Mouse (Mus musculus) CH12.LX (cell line): ENCODE measurements at regions not wholly inside any gene's neighbourhood (a gene's known extent, or its start where the extent isn't known, plus 50 kb on each side); places are given as distances from the start of the nearest gene placed in this dataset.

Experiments
- DNase-seq: peaks from one replicate; pipeline ENCODE4 v3.0.0-alpha.2; 2013; ENCODE audit errors: extremely low read depth
- H3K27ac ChIP-seq: 2 replicates; pipeline ENCODE4 v1.5.1; 2012; ENCODE audit warnings: low read depth, mild to moderate bottlenecking, control low read depth, moderate library complexity; ENCODE audit not compliant: insufficient read depth
- H3K27me3 ChIP-seq: replicated peaks from 2 replicates; pipeline ENCODE3; 2012; ENCODE audit warnings: inconsistent platforms
- H3K36me3 ChIP-seq, 2 experiments: replicated peaks in 1 of 2; 2 replicates each; pipeline versions ENCODE3 to v1.6.1; 2012; ENCODE audit warnings: inconsistent platforms in 1 of 2, low read length in 1 of 2, mild to moderate bottlenecking in 1 of 2, mixed read lengths in 1 of 2, moderate library complexity in 1 of 2; ENCODE audit not compliant: control insufficient read depth in 1 of 2, insufficient read depth in 1 of 2
- H3K4me1 ChIP-seq, 2 experiments: 2 replicates each; pipeline ENCODE4 v1.6.1; 2012; ENCODE audit warnings: inconsistent platforms in 1 of 2, moderate library complexity in 1 of 2; ENCODE audit not compliant: insufficient read depth in 2 of 2, control insufficient read depth in 1 of 2
- H3K4me2 ChIP-seq: 2 replicates; pipeline ENCODE4 v1.6.1; 2012; ENCODE audit warnings: low read depth, mild to moderate bottlenecking, control low read depth; ENCODE audit not compliant: poor library complexity, insufficient read depth, severe bottlenecking
- H3K4me3 ChIP-seq, 3 experiments: fragments of 150-350 bp in 1 of 3; sonication (generic) in 1 of 3; replicated peaks in 1 of 3; 2 replicates each; pipeline versions ENCODE3 to v1.5.1; 2011 to 2012; ENCODE audit warnings: low read depth in 2 of 3, low read length in 2 of 3, mild to moderate bottlenecking in 2 of 3, moderate library complexity in 2 of 3, control low read depth in 1 of 3, improper control_type of control experiment in 1 of 3, inconsistent platforms in 1 of 3, mixed read lengths in 1 of 3; ENCODE audit not compliant: poor library complexity in 1 of 3
- H3K79me2 ChIP-seq: replicated peaks from 2 replicates; pipeline ENCODE4 v1.6.1; 2012; ENCODE audit warnings: mild to moderate bottlenecking, moderate library complexity; ENCODE audit not compliant: control insufficient read depth, poor library complexity, insufficient read depth, severe bottlenecking; ENCODE audit errors: extremely low read depth
- H3K9ac ChIP-seq: 2 replicates; pipeline ENCODE4 v1.6.1; 2012; ENCODE audit warnings: low read depth, mild to moderate bottlenecking, control low read depth, moderate library complexity; ENCODE audit not compliant: insufficient read depth
- H3K9me3 ChIP-seq: replicated peaks from 2 replicates; pipeline ENCODE3; 2012; ENCODE audit warnings: low read length, inconsistent platforms, mixed read lengths
- BHLHE40 ChIP-seq: IDR thresholded peaks from 2 replicates; pipeline ENCODE4 v1.6.1; 2011; ENCODE audit warnings: mild to moderate bottlenecking, low read depth, low read length, improper control_type of control experiment
- CHD1 ChIP-seq: IDR thresholded peaks from 2 replicates; pipeline ENCODE4 v1.6.1; 2012; ENCODE audit warnings: low read depth, low read length, improper control_type of control experiment, inconsistent platforms
- CHD2 ChIP-seq: IDR thresholded peaks from 2 replicates; pipeline ENCODE4 v1.6.1; 2011; ENCODE audit warnings: low read length, improper control_type of control experiment
- CTCF ChIP-seq, 2 experiments: IDR thresholded peaks in 1 of 2; conservative IDR thresholded peaks in 1 of 2; 2 replicates each; pipeline ENCODE4 v1.5.1; 2011 to 2012; ENCODE audit warnings: low read depth in 2 of 2, low read length in 2 of 2, improper control_type of control experiment in 1 of 2, inconsistent platforms in 1 of 2, mild to moderate bottlenecking in 1 of 2, moderate library complexity in 1 of 2
- E2F4 ChIP-seq: IDR thresholded peaks from 2 replicates; pipeline ENCODE4 v1.6.1; 2011; ENCODE audit warnings: low read depth, low read length, improper control_type of control experiment; ENCODE audit not compliant: insufficient replicate concordance
- ELF1 ChIP-seq: IDR thresholded peaks from 2 replicates; pipeline ENCODE4 v1.6.1; 2014; ENCODE audit warnings: low read depth, mild to moderate bottlenecking, inconsistent platforms, low read length, improper control_type of control experiment
- ETS1 ChIP-seq: conservative IDR thresholded peaks from 2 replicates; pipeline ENCODE4 v1.6.1; 2012; ENCODE audit warnings: low read depth, mild to moderate bottlenecking, inconsistent platforms, low read length, improper control_type of control experiment, moderate library complexity
- IRF4 ChIP-seq: IDR thresholded peaks from 2 replicates; pipeline ENCODE4 v1.6.1; 2014; ENCODE audit warnings: low read depth, mild to moderate bottlenecking, inconsistent platforms, low read length, improper control_type of control experiment
- JUN ChIP-seq: IDR thresholded peaks from 2 replicates; pipeline ENCODE4 v1.6.1; 2011; ENCODE audit warnings: low read depth, mild to moderate bottlenecking, low read length, improper control_type of control experiment, moderate library complexity; ENCODE audit not compliant: insufficient read depth
- JUND ChIP-seq: conservative IDR thresholded peaks from 2 replicates; pipeline ENCODE4 v1.6.1; 2011; ENCODE audit warnings: low read depth, low read length, improper control_type of control experiment
- KAT2A ChIP-seq: IDR thresholded peaks from 2 replicates; pipeline ENCODE4 v1.6.1; 2012; ENCODE audit warnings: low read length, improper control_type of control experiment, inconsistent platforms; ENCODE audit not compliant: insufficient replicate concordance
- MAFK ChIP-seq: IDR thresholded peaks from 2 replicates; pipeline ENCODE4 v1.6.1; 2011; ENCODE audit warnings: low read length, improper control_type of control experiment; ENCODE audit not compliant: insufficient replicate concordance
- MAX ChIP-seq: IDR thresholded peaks from 2 replicates; pipeline ENCODE4 v1.6.1; 2011; ENCODE audit warnings: low read length, improper control_type of control experiment
- MAZ ChIP-seq: IDR thresholded peaks from 2 replicates; pipeline ENCODE4 v1.6.1; 2012; ENCODE audit warnings: low read depth, mild to moderate bottlenecking, inconsistent platforms, low read length, improper control_type of control experiment, moderate library complexity
- MEF2A ChIP-seq: IDR thresholded peaks from 2 replicates; pipeline ENCODE4 v1.6.1; 2014; ENCODE audit warnings: low read depth, mild to moderate bottlenecking, inconsistent platforms, low read length, improper control_type of control experiment, borderline replicate concordance
- MXI1 ChIP-seq: IDR thresholded peaks from 2 replicates; pipeline ENCODE4 v1.6.1; 2011; ENCODE audit warnings: mild to moderate bottlenecking, low read depth, low read length, improper control_type of control experiment
- NRF1 ChIP-seq: IDR thresholded peaks from 2 replicates; pipeline ENCODE4 v1.6.1; 2014; ENCODE audit warnings: low read depth, mild to moderate bottlenecking, inconsistent platforms, low read length, improper control_type of control experiment, moderate library complexity
- PAX5 ChIP-seq: IDR thresholded peaks from 2 replicates; pipeline ENCODE4 v1.6.1; 2012; ENCODE audit warnings: low read length, inconsistent platforms, mixed read lengths
- POLR2AphosphoS2 ChIP-seq: IDR thresholded peaks from 2 replicates; pipeline ENCODE4 v1.6.1; 2011; ENCODE audit warnings: low read depth, low read length, improper control_type of control experiment
- RCOR1 ChIP-seq: conservative IDR thresholded peaks from 2 replicates; pipeline ENCODE4 v1.6.1; 2012; ENCODE audit warnings: low read depth, mild to moderate bottlenecking, inconsistent platforms, low read length, improper control_type of control experiment
- SIN3A ChIP-seq: IDR thresholded peaks from 2 replicates; pipeline ENCODE4 v1.6.1; 2012; ENCODE audit warnings: low read length, improper control_type of control experiment, inconsistent platforms
- SMC3 ChIP-seq: IDR thresholded peaks from 2 replicates; pipeline ENCODE4 v1.6.1; 2011; ENCODE audit warnings: low read depth, low read length, improper control_type of control experiment
- TBP ChIP-seq: conservative IDR thresholded peaks from 2 replicates; pipeline ENCODE4 v1.6.1; 2011; ENCODE audit warnings: low read depth, low read length, improper control_type of control experiment
- ZC3H11A ChIP-seq: IDR thresholded peaks from 2 replicates; pipeline ENCODE4 v1.6.1; 2012; ENCODE audit warnings: low read depth, mild to moderate bottlenecking, inconsistent platforms, low read length, improper control_type of control experiment
- ZKSCAN1 ChIP-seq: IDR thresholded peaks from 2 replicates; pipeline ENCODE4 v1.6.1; 2012; ENCODE audit warnings: low read depth, inconsistent platforms, low read length, improper control_type of control experiment, borderline replicate concordance
- ZNF384 ChIP-seq: IDR thresholded peaks from 2 replicates; pipeline ENCODE4 v1.6.1; 2012; ENCODE audit warnings: low read depth, low read length, improper control_type of control experiment, inconsistent platforms
- dilution Hi-C: fragments of 300-500 bp; cut with MboI; formaldehyde crosslinking; loops from 2 replicates; pipeline ENCODE4 v1.14.3; 2020; ENCODE audit warnings: low sequenced_read_pairs; ENCODE audit not compliant: extremely low pct_unique_long_range_greater_than_20kb, extremely low pct_ligation_motif_present
- in situ Hi-C: fragments of 300-500 bp; cut with MboI; formaldehyde crosslinking; loops from 3 replicates; pipeline ENCODE4 v1.14.3; 2019; ENCODE audit warnings: low sequenced_read_pairs, low pct_ligation_motif_present, low pct_unique_long_range_greater_than_20kb, mixed read lengths

DNA sequence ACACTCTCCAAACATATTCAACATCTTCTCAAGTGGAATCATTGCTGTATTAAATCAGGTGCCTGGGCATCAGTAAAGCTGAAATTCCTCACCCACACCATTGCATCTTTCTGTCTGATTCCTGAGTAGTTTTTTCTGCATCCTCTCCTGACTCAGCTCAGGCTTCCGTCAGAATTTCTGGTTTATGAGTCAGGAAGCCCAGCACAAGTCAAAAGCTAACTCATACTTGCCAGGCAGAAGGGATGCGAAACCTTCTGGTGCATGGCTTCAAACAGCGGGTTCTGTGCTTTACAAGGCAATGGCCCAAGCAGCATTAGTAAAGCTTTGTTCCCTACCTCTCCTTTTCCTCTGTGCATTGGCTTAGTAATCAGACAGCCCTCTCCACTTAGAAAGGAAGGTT lies 155.7 kb upstream of the Ccdc122 start:
- H3K27me3 ChIP-seq = no peaks in the 10 kb centered on the region
- no peak overlapping the region for H3K9ac ChIP-seq
- no peaks in the 10 kb centered on the region for H3K4me1 ChIP-seq
- no peaks in the 10 kb centered on the region for H3K36me3 ChIP-seq
- in situ Hi-C loops (no loop called here), dilution Hi-C loops (no loop called here)
- no peak overlapping the region for H3K27ac ChIP-seq
- no peak overlapping the region for H3K4me2 ChIP-seq
- no peak for DNase-seq
- no peak overlapping the region for H3K4me3 ChIP-seq
- no peak for TF ChIP-seq ZNF384
- TF ChIP-seq CHD1 = no peak
- no peak for TF ChIP-seq ZC3H11A
- TF ChIP-seq JUN = no peak
- TF ChIP-seq MAX = no peak
- TF ChIP-seq KAT2A = no peak
- no peak for TF ChIP-seq ELF1
- no peak for TF ChIP-seq CHD2
- no peak for TF ChIP-seq CTCF (conservative IDR thresholded peaks at IDR 0.05 in 1 of 2, IDR thresholded peaks at IDR 0.05 in 1 of 2; ENCODE audit: low read depth in 2 of 2, low read length in 2 of 2)
- TF ChIP-seq POLR2AphosphoS2 = no peak
- H3K79me2 ChIP-seq = no peaks in the 10 kb centered on the region
- no peaks in the 10 kb centered on the region for H3K9me3 ChIP-seq

DNA sequence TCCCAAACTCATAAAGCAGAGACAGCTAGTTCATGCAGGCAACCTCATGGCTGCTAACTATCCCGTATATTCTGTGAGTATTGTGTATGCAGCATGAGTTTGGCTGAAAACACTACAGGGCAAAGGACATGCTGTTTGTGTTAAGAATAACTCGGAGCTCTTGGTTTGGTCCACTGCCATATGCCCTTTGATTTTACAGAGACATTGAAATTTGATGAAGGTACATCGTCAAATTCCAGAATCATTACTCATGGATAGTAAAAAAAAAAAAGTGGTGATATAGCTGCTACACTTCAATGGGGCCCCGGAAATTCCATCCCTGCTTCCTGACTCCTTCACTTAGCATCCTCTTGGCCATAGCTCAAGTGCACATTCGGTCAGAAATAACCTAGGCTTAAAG lies 159.3 kb upstream of the Ccdc122 start:
- no peak overlapping the region for H3K27ac ChIP-seq
- H3K36me3 ChIP-seq = no peaks in the 10 kb centered on the region
- no peak overlapping the region for H3K4me2 ChIP-seq
- H3K9ac ChIP-seq = no peak overlapping the region
- no peak overlapping the region for H3K4me3 ChIP-seq
- peaks cover 0 to 17% of the 10 kb centered on the region in 2 experiments; a peak in 2 of 4 replicates for H3K4me1 ChIP-seq
- in situ Hi-C loops = loop anchor here (10.0 kb wide), 1 partner anchor 373 kb away; no protein-coding TSS in a partner anchor
- no peaks in the 10 kb centered on the region for H3K27me3 ChIP-seq
- dilution Hi-C loops = no loop called here
- TF ChIP-seq MAFK (no peak), MEF2A (no peak), MAZ (no peak), NRF1 (no peak), CTCF (conservative IDR thresholded peaks at IDR 0.05 in 1 of 2, IDR thresholded peaks at IDR 0.05 in 1 of 2; ENCODE audit: low read depth in 2 of 2, low read length in 2 of 2) (no peak), ETS1 (no peak), ELF1 (no peak), ZC3H11A (no peak), RCOR1 (no peak), MXI1 (no peak), SMC3 (no peak), MAX (no peak), PAX5 (no peak), BHLHE40 (no peak), ZKSCAN1 (no peak), JUND (no peak), TBP (no peak), IRF4 (no peak), SIN3A (no peak), E2F4 (no peak)
- H3K79me2 ChIP-seq = no peaks in the 10 kb centered on the region
- H3K9me3 ChIP-seq = no peaks in the 10 kb centered on the region
- no peak for DNase-seq
